Mouse (Mus musculus) ovary, postnatal 10 days (tissue): ENCODE results near the gene Olfr98.
"Not testable (repeated sequence)": the region's sequence is repeated elsewhere in the genome, so short reads cannot be mapped to it uniquely, and the experiment has no call there.

Experiments
- DNase-seq: peaks from one replicate; pipeline ENCODE4 v3.0.0; 2022; ENCODE audit warnings: low spot score

The Olfr98 gene

DNA sequence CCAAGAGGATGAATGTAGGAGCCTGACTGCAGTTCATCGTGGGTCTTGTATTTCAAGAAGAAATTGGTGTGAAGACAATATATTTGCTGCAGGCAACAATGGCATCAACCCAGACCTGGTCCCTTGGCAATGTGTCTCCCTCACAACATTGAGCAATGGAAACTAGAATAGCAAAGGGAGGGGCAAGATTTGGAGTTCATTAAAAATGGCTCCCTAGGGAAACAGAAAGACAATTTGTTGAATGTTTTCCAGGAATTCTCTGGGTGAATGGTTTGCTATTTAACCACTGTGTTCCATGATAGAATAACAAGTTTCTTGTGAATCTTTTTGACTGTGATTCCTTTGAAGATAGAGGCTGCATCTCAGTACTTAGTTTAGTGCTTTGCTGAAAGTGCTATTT lies at the start of gene Olfr98:
TSS of gene Olfr98 (minus strand) at position 124 of the 400 bp plus-strand sequence.
- DNase-seq = no peak

DNA sequence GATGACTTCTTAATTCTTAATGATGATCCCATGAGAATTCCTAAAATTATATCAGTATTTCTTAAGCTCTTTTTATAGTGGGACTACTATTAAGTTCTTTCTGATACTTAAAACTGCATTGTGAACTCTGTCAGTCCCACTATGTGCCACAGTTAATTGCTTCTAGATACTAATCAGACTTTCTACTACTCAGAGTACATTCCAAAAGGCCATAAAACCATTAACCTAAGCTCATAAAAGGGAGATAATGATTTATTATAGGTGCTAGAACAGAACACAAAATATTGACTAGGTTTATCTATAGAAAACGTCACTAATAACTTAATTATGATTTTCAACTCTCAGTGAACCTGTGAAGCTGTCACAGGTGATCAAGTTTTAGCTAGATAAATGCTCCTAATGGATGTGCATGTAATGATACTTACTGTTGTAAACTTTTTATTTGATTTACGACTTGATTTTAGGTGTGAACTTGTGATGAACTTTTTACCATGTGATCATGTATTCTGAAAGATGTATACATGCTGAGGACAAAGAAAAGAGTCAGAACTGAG lies 46.7 kb upstream of the Olfr98 start:
- DNase-seq = no peak

DNA sequence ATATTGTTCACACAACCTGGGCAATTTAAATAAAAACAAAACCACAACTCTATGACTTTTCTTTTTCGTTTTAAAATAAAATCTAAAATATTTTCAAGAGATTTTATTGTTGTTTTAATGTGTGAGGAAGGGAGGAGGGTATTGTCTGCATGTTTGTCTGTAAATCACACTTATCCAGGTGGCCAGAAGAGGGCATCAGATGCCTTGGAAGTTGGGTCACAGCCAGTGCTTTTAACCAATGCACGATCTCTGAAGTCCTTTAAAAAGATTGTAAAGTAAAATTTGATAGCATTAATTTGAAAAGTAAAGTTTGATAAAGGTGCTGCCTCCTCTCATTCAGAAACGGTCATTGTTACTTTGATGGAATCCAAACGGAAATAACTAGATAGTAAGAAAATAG lies 44.9 kb upstream of the Olfr98 start:
- DNase-seq = no peak

GRCm38 (mm10) chr17:37304213-37304612 lies 40.7 kb upstream of the Olfr98 start, which contains the start of gene Olfr101:
Olfr101 (minus strand) TSS chr17:37304313.
- no peak for DNase-seq

DNA sequence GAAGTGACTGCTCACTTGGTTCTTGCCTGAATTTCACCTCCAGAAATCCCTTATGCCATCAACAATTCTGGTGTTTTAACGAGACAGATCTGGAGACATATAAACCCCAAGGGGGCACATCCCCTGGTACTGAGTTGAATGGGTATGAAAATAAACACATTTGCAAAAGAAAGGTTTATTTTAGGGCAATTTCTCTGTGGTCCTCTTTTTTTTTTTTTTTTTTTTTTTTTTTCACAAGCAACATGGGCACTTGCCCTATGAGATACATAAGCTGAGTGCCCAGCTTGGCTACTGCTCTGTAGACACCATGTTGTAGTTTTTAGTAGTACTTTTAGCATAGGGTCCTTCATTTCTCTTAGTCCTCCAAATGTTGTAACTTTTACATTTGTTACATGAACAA lies 19.8 kb upstream of the Olfr98 start, which contains the start of gene Olfr99:
TSS of gene Olfr99 (minus strand) at position 101 of the 400 bp plus-strand sequence.
- DNase-seq = no peak

GRCm38 (mm10) chr17:37280331-37280730 lies 16.8 kb upstream of the Olfr98 start:
- DNase-seq = no peak

- no peak for DNase-seq
Measured at GRCm38 (mm10) chr17:37276573-37276972, 13.0 kb upstream of the Olfr98 start.

DNA sequence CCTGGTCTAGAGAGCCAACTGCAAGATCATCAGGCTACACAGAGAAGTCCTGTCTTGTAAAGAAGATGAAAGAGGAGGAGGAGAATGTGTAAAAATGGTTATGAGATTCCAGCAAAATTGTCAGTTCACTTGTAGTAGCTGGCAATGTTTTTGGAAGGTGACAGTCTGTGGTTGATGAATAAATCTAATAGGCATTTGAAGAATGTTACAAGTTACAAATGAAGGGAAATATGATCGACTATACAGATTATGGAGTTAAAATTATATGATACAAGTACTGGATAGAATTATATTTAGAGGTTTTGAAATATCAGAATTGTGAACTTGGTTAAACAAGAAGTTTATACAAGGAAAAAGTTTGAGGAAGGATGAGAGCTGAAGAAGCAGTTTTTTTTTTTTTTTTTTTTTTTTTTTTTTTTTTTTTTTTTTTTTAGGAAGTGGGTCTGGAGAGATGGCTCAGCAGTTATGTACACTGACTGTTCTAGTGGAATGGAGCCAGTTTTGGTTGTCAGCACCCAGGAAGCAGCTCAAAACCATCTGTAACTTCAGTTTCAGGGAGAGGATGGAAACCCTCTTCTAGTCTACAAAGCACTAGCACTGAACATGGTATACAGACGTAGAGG lies 12.2 kb upstream of the Olfr98 start:
- DNase-seq = no peak

GRCm38 (mm10) chr17:37270702-37271092 lies 7.1 kb upstream of the Olfr98 start:
- DNase-seq = no peak

DNA sequence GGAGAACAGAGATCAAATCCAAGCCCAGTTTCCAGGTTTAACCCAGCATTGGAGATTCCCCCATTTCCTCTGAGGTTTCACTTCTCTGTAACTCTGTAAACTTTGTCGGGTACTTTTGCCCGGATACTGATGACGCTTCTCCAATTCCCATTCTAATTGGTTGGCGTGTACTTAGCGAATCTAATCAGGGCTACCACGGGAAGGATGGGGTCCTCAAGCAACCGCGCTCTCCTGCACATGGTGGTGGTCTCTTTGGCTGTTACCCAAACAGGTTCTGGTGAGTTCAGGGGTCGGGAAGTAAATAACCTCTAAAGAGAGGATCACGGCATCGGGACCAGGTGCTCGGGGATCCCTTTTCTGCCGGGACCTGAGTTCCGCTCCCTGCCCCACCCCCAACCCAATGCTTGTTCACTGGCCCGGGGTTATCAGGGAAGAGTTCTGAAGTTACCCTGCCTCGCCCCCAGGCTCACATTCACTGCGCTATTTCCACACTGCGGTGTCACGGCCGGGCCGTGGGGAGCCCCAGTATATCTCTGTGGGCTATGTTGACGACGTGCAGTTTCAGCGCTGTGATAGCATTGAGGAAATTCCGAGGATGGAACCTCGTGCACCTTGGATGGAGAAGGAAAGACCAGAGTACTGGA lies 6.6 kb upstream of the Olfr98 start, which contains the start of gene H2-M3:
TSS of gene H2-M3 (plus strand) at position 163 of the 644 bp plus-strand sequence.
- DNase-seq = peak; percentile 92

- DNase-seq = no peak
Measured at GRCm38 (mm10) chr17:37250544-37250943, 13.0 kb downstream of the Olfr98 start.

GRCm38 (mm10) chr17:37249460-37249859 lies 14.1 kb downstream of the Olfr98 start:
- DNase-seq = no peak

GRCm38 (mm10) chr17:37246715-37247114 lies 16.8 kb downstream of the Olfr98 start:
- no peak for DNase-seq

GRCm38 (mm10) chr17:37242198-37242597 lies 21.4 kb downstream of the Olfr98 start:
- DNase-seq = no peak

DNA sequence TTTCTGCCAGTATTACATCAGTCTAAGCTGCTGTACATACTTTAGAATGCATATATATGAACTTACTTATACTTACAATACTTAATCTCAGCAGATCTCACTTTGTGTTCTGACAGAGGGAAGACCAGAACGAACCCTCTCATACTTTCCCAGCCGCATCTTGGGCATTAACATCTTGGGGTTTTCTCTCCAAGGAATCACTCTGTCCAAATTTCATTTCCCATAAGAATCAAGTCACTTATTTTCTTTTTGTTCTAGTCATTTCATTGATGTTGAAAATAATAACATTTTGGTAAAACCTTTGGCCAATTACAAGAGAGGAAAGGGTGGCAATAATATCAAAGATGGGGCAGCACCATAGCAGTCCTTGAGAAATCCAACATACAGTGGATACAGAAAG lies 26.3 kb downstream of the Olfr98 start, which contains the start of gene Olfr97:
TSS of gene Olfr97 (minus strand) at position 101 of the 400 bp plus-strand sequence.
- not testable (repeated sequence) for DNase-seq

GRCm38 (mm10) chr17:37221879-37222278 lies 41.7 kb downstream of the Olfr98 start:
- no peak for DNase-seq

- no peak for DNase-seq
Measured at GRCm38 (mm10) chr17:37219846-37220245, 43.7 kb downstream of the Olfr98 start, which contains the start of gene Olfr96. Olfr96 (plus strand) TSS chr17:37220146.

DNA sequence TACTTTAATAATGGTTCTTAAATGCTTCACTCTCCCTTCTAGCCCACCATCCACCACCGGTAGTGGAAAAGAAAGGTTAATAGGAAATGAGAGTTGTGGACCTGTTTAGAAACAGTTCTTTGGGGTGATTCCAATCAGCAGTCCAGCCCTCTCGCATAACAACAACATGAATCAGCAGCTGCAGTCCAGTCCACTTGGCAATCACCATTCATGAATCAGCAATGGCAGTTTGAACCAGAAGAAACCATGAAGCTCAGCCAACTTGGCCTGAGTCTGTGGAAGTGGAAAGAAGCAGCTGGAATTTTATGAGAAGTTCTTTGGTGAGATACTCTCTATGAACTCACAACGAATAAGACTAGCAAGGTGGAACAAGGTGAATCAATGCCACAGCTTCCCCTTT lies 45.1 kb downstream of the Olfr98 start:
- DNase-seq = no peak

DNA sequence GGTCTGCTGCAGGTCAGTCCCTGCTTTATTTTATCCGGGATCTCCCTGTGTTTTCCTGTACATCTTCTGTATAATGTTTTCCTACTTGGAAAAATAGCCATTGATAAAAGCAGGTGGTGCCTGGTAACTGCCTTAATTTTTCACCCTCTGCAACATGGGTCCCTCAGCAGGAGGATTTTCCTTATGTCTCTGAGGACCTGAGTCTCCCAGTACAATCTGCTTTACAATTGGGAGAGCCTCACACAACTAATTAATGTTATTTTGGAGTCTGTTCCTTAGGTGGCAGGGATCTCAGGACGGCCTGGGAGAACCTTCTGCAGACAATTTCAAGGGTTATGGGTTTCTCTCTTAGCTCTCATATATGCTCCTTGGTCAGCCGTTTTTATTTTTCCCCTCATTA lies 50.5 kb downstream of the Olfr98 start, which contains the start of gene Olfr95:
TSS of gene Olfr95 (minus strand) at position 101 of the 400 bp plus-strand sequence.
- no peak for DNase-seq
